Mouse (Mus musculus): ENCODE data around the gene Pld1. TPM values are rescaled to one million over a fixed set of nuclear protein-coding genes. Genes with fewer than 3 reads are reported as not detected.

Pld1 gene
- polyA plus RNA-seq, 1 experiment: not detected

- H3K9me3 ChIP-seq (ENCODE audit: control insufficient read depth, low read length): no peaks in the 10 kb centered on the region
Measured at GRCm38 (mm10) chr3:28165598-28165997, 227.1 kb downstream of the Pld1 start.

GRCm38 (mm10) chr3:28167796-28168505 is 229.5 kb downstream of the Pld1 start:
- Histone ChIP-seq H3K4me1 (ENCODE audit: control insufficient read depth) (peaks cover 3% of the 10 kb centered on the region; the same call in 1 of the 2 replicates), H3K27me3 (ENCODE audit: control insufficient read depth) (no peaks in the 10 kb centered on the region), H3K36me3 (ENCODE audit: control insufficient read depth) (no peaks in the 10 kb centered on the region), H3K4me3 (replicated peaks) (no peak overlapping the region), H3K9me3 (ENCODE audit: control insufficient read depth, low read length) (no peaks in the 10 kb centered on the region)
- TF ChIP-seq GATA1 (IDR thresholded peaks at IDR 0.05; ENCODE audit: low read length) (no peak), TAL1 (IDR thresholded peaks at IDR 0.05; ENCODE audit: low read length) (no peak)

More at GRCm38 (mm10) chr3:28165598-28165997, 227.1 kb downstream of the Pld1 start:
- TF ChIP-seq TAL1 (IDR thresholded peaks at IDR 0.05; ENCODE audit: low read length) (no peak), GATA1 (IDR thresholded peaks at IDR 0.05; ENCODE audit: low read length) (no peak)
- no peak overlapping the region for H3K4me3 ChIP-seq (replicated peaks)
- H3K4me1 ChIP-seq (ENCODE audit: control insufficient read depth): no peaks in the 10 kb centered on the region
- no peaks in the 10 kb centered on the region for H3K27me3 ChIP-seq (ENCODE audit: control insufficient read depth)
- H3K36me3 ChIP-seq (ENCODE audit: control insufficient read depth): no peaks in the 10 kb centered on the region

- no peaks in the 10 kb centered on the region for H3K9me3 ChIP-seq (ENCODE audit: control insufficient read depth, low read length)
- H3K4me1 ChIP-seq (ENCODE audit: control insufficient read depth): peaks cover 3% of the 10 kb centered on the region; the same call in 1 of the 2 replicates
- H3K36me3 ChIP-seq (ENCODE audit: control insufficient read depth): no peaks in the 10 kb centered on the region
- H3K4me3 ChIP-seq (replicated peaks): no peak overlapping the region
- TF ChIP-seq TAL1 (IDR thresholded peaks at IDR 0.05; ENCODE audit: low read length): no peak
- no peak for TF ChIP-seq GATA1 (IDR thresholded peaks at IDR 0.05; ENCODE audit: low read length)
- H3K27me3 ChIP-seq (ENCODE audit: control insufficient read depth): no peaks in the 10 kb centered on the region
Measured at GRCm38 (mm10) chr3:28170911-28171618, 232.6 kb downstream of the Pld1 start.

- H3K9me3 ChIP-seq (ENCODE audit: control insufficient read depth, low read length): no peaks in the 10 kb centered on the region
- H3K36me3 ChIP-seq (ENCODE audit: control insufficient read depth): no peaks in the 10 kb centered on the region
- H3K4me3 ChIP-seq (replicated peaks): no peak overlapping the region
- TF ChIP-seq TAL1 (IDR thresholded peaks at IDR 0.05; ENCODE audit: low read length): no peak
- TF ChIP-seq GATA1 (IDR thresholded peaks at IDR 0.05; ENCODE audit: low read length): no peak
- H3K4me1 ChIP-seq (ENCODE audit: control insufficient read depth): peaks cover 3% of the 10 kb centered on the region; the same call in 1 of the 2 replicates
- no peaks in the 10 kb centered on the region for H3K27me3 ChIP-seq (ENCODE audit: control insufficient read depth)
Measured at GRCm38 (mm10) chr3:28175997-28176967, 237.8 kb downstream of the Pld1 start.

- Histone ChIP-seq H3K27me3 (ENCODE audit: control insufficient read depth) (no peaks in the 10 kb centered on the region), H3K4me3 (replicated peaks) (no peak overlapping the region), H3K36me3 (ENCODE audit: control insufficient read depth) (no peaks in the 10 kb centered on the region), H3K9me3 (ENCODE audit: control insufficient read depth, low read length) (no peaks in the 10 kb centered on the region), H3K4me1 (ENCODE audit: control insufficient read depth) (no peaks in the 10 kb centered on the region)
- TF ChIP-seq TAL1 (IDR thresholded peaks at IDR 0.05; ENCODE audit: low read length) (no peak), GATA1 (IDR thresholded peaks at IDR 0.05; ENCODE audit: low read length) (no peak)
Measured at GRCm38 (mm10) chr3:28178333-28178732, 239.8 kb downstream of the Pld1 start.

Other genes starting within 250 kb of the Pld1 start
- 0.01 and 0.04 TPM in 2 replicates for gene Fndc3b, start 227.4 kb upstream of the Pld1 start, polyA plus RNA-seq (2012)
- gene Tmem212, start 42.3 kb upstream of the Pld1 start, polyA plus RNA-seq (2012): not detected in 2 replicates